Mouse (Mus musculus): ENCODE data around the gene Dapk3. TPM values are rescaled to one million over a fixed set of nuclear protein-coding genes. Genes with fewer than 3 reads are reported as not detected.
A peak's percentile ranks its signal among the peaks of the same experiment; 100 is the strongest.

Gene Dapk3
- polyA plus RNA-seq (2015; fragmentation: Nextera tagmentation; extraction: Ambion mirVana): 61.9 and 65.4 TPM in 2 replicates

GRCm38 (mm10) chr10:81182336-81183333, at the start of gene Dapk3:
TSS of gene Dapk3 (plus strand) at chr10:81183005.
- 5% methylated on average over 53 of the region's 53 CpGs for WGBS
- H3K36me3 ChIP-seq: peaks cover 55% of the 10 kb centered on the region
- peaks cover 44% of the 10 kb centered on the region for H3K4me1 ChIP-seq

GRCm38 (mm10) chr10:81134181-81134587, 48.6 kb upstream of the Dapk3 start:
- Histone ChIP-seq H3K4me2 (peak overlapping the region; percentile 94), H3K4me1 (peaks cover 24% of the 10 kb centered on the region), H3K4me3 (replicated peaks) (peak overlapping the region; percentile 78), H3K9me3 (no peaks in the 10 kb centered on the region), H3K9ac (no peak overlapping the region), H3K36me3 (no peaks in the 10 kb centered on the region), H3K27me3 (replicated peaks) (peaks cover 10% of the 10 kb centered on the region; the same call in 1 of the 2 replicates), H3K27ac (peak overlapping the region; percentile 99; the same call in 1 of the 2 replicates)
- no peak for ATAC-seq (ENCODE audit: insufficient read depth, low FRiP score, low read depth)
- WGBS: 4% methylated on average over 16 of the region's 16 CpGs

More at GRCm38 (mm10) chr10:81182336-81183333, at the start of gene Dapk3:
- Histone ChIP-seq H3K4me2 (peak within 1 kb of the TSS; percentile 69), H3K27ac (peak within 1 kb of the TSS; percentile 92), H3K9ac (peak within 1 kb of the TSS; percentile 58), H3K4me3 (replicated peaks) (peak within 1 kb of the TSS; percentile 76), H3K27me3 (replicated peaks) (no peaks in the 10 kb centered on the region), H3K9me3 (no peaks in the 10 kb centered on the region)
- peak; percentile 94 for ATAC-seq (ENCODE audit: insufficient read depth, low FRiP score, low read depth)

GRCm38 (mm10) chr10:81134966-81135681, 47.7 kb upstream of the Dapk3 start, which contains the start of gene Zbtb7a:
TSS of gene Zbtb7a (plus strand) at chr10:81135220.
- Histone ChIP-seq H3K27ac (peak within 1 kb of the TSS; percentile 99), H3K4me1 (peaks cover 34% of the 10 kb centered on the region), H3K36me3 (no peaks in the 10 kb centered on the region), H3K27me3 (replicated peaks) (peaks cover 10% of the 10 kb centered on the region; the same call in 1 of the 2 replicates), H3K9ac (peak within 1 kb of the TSS; percentile 98), H3K9me3 (no peaks in the 10 kb centered on the region), H3K4me2 (peak within 1 kb of the TSS; percentile 94), H3K4me3 (replicated peaks) (peak within 1 kb of the TSS; percentile 78)
- WGBS: 3% methylated on average over 41 of the region's 41 CpGs
- ATAC-seq (ENCODE audit: insufficient read depth, low FRiP score, low read depth): no peak

- ATAC-seq (ENCODE audit: insufficient read depth, low FRiP score, low read depth): peak; percentile 28
- peak overlapping the region; percentile 99 for H3K27ac ChIP-seq
- peak overlapping the region; percentile 98 for H3K9ac ChIP-seq
- H3K27me3 ChIP-seq (replicated peaks): peaks cover 10% of the 10 kb centered on the region; the same call in 1 of the 2 replicates
- H3K36me3 ChIP-seq: no peaks in the 10 kb centered on the region
- H3K4me3 ChIP-seq (replicated peaks): peak overlapping the region; percentile 78
- no peaks in the 10 kb centered on the region for H3K9me3 ChIP-seq
- under 1% methylated on average over 61 of the region's 86 CpGs for WGBS
- peak overlapping the region; percentile 94 for H3K4me2 ChIP-seq
- H3K4me1 ChIP-seq: peaks cover 43% of the 10 kb centered on the region
These were observed 46.7 kb upstream of the Dapk3 start for GRCm38 (mm10) chr10:81135831-81136705.

DNA sequence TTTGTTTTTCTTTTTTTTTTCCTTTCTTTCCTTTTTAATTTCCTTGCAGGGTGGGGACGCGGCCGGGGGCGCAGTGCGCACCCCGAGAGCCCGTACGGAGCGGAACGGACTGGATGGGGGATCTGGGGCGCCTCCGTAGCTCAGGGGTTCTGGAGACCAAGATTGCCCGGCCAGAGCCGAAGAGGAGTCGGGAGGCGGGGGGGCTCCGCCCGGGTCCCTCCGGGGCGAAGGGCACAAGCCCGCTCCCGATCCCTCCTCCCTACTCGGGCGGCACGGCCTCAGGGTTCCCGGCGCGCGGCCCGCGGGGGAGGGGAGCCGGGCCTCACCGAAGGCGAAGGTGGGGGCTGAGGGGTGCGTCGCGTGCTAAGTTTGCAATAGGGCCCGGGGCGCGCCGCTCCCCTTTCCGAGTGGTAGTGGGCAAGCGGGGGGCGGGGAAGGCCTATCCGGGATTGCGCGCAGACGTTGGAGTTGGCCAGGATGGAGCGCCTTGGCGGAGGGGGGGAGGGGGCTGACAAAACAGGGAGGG, 46.0 kb upstream of the Dapk3 start:
- Histone ChIP-seq H3K4me3 (replicated peaks) (peak overlapping the region; percentile 78), H3K36me3 (no peaks in the 10 kb centered on the region), H3K4me1 (peaks cover 50% of the 10 kb centered on the region), H3K4me2 (peak overlapping the region; percentile 94), H3K27me3 (replicated peaks) (peaks cover 10% of the 10 kb centered on the region; the same call in 1 of the 2 replicates), H3K9me3 (no peaks in the 10 kb centered on the region), H3K9ac (peak overlapping the region; percentile 98), H3K27ac (peak overlapping the region; percentile 99)
- 0% methylated on average over 39 of the region's 50 CpGs for WGBS
- no peak for ATAC-seq (ENCODE audit: insufficient read depth, low FRiP score, low read depth)

GRCm38 (mm10) chr10:81137252-81138130, 45.3 kb upstream of the Dapk3 start:
- ATAC-seq (ENCODE audit: insufficient read depth, low FRiP score, low read depth): peak; percentile 89
- 0% methylated on average over 50 of the region's 89 CpGs for WGBS
- Histone ChIP-seq H3K27me3 (replicated peaks) (peaks cover 10% of the 10 kb centered on the region; the same call in 1 of the 2 replicates), H3K9me3 (no peaks in the 10 kb centered on the region), H3K4me2 (peak overlapping the region; percentile 82), H3K36me3 (no peaks in the 10 kb centered on the region), H3K9ac (peak overlapping the region; percentile 92), H3K27ac (peak overlapping the region; percentile 99), H3K4me3 (replicated peaks) (peak overlapping the region; percentile 81), H3K4me1 (peaks cover 55% of the 10 kb centered on the region)

GRCm38 (mm10) chr10:81138131-81138782, 44.5 kb upstream of the Dapk3 start:
- H3K4me3 ChIP-seq (replicated peaks): peak overlapping the region; percentile 81
- WGBS: under 1% methylated on average over 24 of the region's 24 CpGs
- peak overlapping the region; percentile 82 for H3K4me2 ChIP-seq
- peak overlapping the region; percentile 92 for H3K9ac ChIP-seq
- peaks cover 10% of the 10 kb centered on the region; the same call in 1 of the 2 replicates for H3K27me3 ChIP-seq (replicated peaks)
- peak overlapping the region; percentile 87 for H3K27ac ChIP-seq
- H3K4me1 ChIP-seq: peaks cover 61% of the 10 kb centered on the region
- no peak for ATAC-seq (ENCODE audit: insufficient read depth, low FRiP score, low read depth)
- H3K36me3 ChIP-seq: 0 out of 2 replicates have a peak, but pooled peaks cover 3% of the 10 kb centered on the region
- H3K9me3 ChIP-seq: no peaks in the 10 kb centered on the region

DNA sequence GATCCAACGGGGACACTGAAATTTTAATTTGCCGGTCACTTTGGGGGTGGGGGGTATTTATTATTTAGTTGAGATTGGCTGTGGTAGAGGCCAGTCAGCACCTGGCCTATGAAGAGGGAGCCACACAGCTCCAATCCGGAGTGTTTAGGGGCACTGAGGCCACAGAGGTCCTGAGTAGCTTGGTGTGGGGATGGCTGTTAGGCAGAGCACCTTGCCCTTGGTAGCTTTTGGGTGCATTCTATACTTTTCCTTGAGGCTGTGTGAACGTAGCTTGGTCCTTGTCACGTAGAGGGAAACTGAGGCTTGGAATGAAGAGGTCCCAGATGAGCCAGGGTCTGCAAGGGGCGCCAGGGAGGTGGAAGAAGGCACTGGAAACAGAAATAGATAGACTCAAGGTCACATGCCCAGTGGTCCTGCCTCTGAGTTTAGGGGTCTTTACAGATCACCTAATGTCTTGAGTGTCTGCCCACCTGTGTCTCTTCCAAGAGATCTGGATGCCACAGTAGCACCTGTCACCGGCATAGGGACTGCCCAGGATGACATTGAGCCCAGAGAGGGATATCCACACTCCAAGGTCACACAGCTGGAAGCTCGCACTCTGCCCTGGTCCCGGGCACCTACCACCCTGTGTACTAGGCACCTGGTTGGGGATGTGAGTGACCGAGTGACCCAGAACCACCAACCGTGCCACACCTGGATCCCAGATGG, 43.8 kb upstream of the Dapk3 start:
- ATAC-seq (ENCODE audit: insufficient read depth, low FRiP score, low read depth): no peak
- Histone ChIP-seq H3K27me3 (replicated peaks) (peaks cover 9% of the 10 kb centered on the region; the same call in 1 of the 2 replicates), H3K4me1 (peaks cover 61% of the 10 kb centered on the region), H3K4me2 (peak overlapping the region; percentile 82), H3K36me3 (peaks cover 10% of the 10 kb centered on the region), H3K9ac (peak overlapping the region; percentile 42; the same call in 1 of the 2 replicates), H3K4me3 (replicated peaks) (peak overlapping the region; percentile 81), H3K9me3 (no peaks in the 10 kb centered on the region), H3K27ac (peak overlapping the region; percentile 87)
- 51% methylated on average over 11 of the region's 11 CpGs for WGBS

- H3K4me2 ChIP-seq: peak overlapping the region; percentile 82
- no peaks in the 10 kb centered on the region for H3K9me3 ChIP-seq
- peaks cover 15% of the 10 kb centered on the region for H3K36me3 ChIP-seq
- H3K27ac ChIP-seq: peak overlapping the region; percentile 87
- H3K4me1 ChIP-seq: peaks cover 57% of the 10 kb centered on the region
- WGBS: 58% methylated on average over 4 of the region's 4 CpGs
- 0 out of 2 replicates have a peak, but pooled peaks cover 3% of the 10 kb centered on the region for H3K27me3 ChIP-seq (replicated peaks)
- peak overlapping the region; percentile 42; the same call in 1 of the 2 replicates for H3K9ac ChIP-seq
- ATAC-seq (ENCODE audit: insufficient read depth, low FRiP score, low read depth): no peak
- peak overlapping the region; percentile 81 for H3K4me3 ChIP-seq (replicated peaks)
These were observed 43.3 kb upstream of the Dapk3 start for GRCm38 (mm10) chr10:81139529-81139846.

Data from stomach, embryonic 15.5 days (tissue).